Mouse (Mus musculus) c-Kit-positive CD71-positive TER-119-positive erythroid progenitor cells, embryonic 14.5 days (primary cell): Measurements from ENCODE around the gene Hrasls5.

ENCODE experiments used
- DNase-seq: peaks from one replicate; pipeline ENCODE4 v3.0.0-alpha.2; 2013; ENCODE audit warnings: low spot score

The Hrasls5 gene

DNA sequence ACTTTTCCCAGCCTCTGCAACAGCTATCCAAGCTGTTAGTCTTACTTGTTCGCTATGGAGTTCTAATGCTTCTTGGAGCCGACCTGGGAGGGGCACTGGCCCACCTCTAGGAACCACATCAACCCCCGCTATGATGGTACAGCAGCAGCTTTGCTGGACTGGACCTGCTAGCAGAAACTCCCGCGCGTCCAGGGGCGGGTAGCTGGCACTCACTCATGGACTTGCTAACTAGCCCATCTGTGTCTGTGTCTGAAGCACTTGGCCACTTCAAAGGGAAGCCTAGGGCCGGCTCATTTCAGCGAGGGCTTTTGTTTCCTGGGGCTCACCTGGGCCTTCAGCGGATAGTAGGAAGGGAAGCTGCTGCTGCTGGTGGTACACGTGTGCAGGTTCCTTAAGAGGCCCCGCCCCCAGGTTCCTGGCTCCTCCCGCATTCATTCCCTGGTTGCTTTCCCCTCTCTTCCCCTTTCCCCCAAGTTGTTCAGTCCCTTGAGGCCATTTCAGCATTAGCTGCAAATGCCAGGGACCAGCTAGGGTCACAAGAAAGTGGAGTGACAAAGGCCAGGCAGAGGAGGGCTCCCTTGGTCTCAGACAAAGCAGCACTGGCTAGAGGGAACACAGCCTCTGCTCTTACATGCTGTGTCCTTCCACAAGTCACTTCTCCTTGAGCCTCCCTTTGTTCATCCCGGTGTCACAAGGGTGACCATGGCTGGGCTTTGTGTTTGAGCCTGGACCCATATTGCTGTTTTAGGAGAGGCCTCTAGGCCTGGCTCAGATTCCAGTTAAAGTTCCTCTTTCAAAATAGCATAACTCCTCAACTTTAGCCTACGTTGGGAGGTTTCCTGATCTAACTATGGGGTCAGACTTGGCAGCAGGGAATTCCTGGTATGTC, 5.3 kb upstream of the Hrasls5 start, which contains the start of gene Lgals12:
Gene Lgals12, minus strand, starts transcription at position 393 of the 889 bp plus-strand sequence.
- no peak for DNase-seq

DNA sequence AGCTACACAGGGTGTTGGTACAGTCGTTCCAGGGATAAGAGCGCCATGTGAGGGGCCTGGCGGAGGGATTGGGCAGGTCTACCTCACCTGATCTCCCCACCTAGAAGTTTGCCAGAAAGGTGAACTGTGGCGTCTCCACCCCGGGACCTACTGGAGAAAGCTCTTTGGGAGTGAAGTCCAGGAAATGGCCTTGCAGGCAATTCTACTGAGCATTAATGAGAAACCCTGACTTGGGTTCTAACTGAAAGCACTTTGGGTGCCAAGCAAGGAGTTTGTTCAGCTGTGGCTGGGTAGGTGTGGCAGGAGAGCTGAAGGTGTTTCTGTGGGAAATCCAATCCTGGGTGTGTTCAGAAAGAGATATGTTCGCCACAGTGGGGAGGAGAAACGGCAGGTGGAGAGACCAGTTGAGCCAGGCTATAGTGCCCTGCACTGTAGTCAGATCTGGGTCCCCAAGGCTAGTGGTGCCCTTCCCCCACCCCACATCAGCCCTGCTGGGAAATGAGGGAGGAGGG, 4.6 kb upstream of the Hrasls5 start:
- no peak for DNase-seq

DNA sequence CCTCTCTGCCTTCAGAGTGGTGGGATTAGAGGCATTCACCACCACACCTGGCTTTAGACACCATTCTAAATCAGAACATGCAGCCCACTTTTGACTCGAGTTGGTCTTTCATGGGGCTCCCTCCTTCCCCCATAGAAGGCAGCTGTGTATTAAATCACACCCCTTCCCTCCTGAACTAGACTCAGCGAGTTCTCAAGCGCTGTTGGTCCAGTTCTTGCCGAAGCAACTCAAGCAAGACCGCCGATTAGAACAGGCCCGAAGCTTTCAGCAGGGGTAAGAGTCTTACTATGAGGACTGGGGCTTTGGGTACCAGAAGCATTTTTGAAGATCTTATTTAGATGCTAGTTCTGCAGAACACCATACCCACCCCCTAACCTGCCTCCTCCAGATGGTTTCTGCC, 810 bp downstream of the Hrasls5 start:
- no peak for DNase-seq

DNA sequence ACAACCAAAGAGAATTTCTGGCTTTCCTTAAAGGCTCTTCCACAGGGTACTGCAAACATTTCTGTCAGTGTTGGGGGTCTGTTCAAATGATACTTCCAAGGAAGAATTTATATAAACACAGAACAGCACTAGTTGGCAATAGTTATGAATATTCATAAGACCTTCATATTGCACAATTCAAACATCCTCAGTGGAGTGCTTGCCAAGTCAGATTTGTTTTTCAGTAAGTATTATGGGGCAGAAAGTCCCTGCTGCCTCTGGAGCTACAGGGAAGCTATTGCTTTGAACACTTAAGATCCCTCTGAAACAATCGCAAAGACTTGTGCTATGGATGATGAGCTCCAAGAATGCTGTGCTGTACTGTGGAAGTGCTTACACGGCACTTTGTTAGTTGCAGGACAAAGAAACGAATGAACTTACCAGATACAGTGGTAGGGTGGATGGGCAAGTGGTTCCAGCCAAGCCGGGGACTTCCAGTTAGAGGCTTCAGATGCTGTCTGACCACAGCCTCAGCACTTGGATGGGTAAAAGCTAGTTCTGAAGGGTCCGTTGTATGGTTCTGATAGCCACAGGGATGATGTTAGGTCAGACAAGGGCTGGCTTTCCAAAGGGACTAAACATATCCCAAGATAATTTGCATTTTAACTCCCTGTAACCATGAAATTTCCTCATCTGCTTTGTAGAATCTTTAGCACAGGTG, 4.0 kb downstream of the Hrasls5 start:
- DNase-seq = no peak

DNA sequence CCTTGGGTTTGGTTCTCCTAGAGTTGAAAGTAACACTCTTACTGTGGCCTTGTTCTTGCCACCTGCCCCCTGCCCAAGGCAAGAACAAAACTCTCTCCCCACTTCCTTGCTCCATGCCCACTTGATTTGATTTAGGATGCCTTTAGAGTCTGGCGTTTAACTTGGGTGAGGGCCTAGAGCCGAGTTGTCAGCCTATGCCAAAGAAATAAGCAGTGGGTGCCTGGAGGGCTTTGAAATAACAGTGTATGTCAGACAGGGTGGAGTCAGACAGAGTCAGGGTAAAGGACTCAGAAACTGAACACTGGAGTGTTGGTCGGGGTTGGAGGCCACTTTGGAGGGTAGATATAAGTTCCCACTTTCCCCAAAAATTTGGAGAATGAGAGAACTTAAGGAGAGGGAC, 4.7 kb downstream of the Hrasls5 start:
- no peak for DNase-seq

DNA sequence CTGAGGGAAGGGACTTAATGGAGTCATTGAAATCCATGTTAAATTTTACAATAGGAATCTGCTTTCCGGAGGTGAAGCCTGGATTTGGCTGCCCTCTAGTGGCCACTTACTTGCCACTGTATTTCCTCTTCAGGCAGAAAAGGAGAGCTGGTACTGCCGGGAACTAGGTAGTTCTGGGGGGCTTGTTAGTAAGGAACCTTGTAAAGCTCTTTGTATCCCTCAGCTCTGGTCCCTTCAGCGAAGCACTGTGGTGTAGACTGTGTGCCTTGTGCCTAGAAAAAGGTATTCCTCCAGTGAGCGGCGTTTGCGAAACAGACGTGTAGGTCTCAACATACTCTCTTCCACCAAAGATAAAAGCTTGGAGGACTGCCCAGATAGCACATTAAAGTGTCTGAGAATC, 5.4 kb downstream of the Hrasls5 start:
- DNase-seq = peak; percentile 55

DNA sequence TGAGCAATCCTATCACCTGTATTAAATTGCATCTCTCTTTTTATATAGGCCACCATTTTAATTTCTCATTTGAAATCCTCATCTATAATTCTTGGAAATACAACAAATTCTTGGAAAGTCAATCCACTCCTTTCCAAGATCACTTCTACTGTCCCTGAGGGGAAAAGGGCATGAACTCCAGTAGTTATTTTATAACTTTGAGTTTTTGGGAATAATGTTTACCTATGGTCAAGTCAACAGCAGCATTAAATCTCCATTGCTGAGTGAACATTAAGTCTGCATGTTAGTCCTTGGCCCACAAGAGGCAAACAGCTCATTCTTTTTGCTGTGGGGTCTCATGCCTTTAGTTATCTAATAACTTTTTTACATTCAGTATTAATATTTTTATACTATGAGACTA, 20.7 kb downstream of the Hrasls5 start:
- no peak for DNase-seq

DNA sequence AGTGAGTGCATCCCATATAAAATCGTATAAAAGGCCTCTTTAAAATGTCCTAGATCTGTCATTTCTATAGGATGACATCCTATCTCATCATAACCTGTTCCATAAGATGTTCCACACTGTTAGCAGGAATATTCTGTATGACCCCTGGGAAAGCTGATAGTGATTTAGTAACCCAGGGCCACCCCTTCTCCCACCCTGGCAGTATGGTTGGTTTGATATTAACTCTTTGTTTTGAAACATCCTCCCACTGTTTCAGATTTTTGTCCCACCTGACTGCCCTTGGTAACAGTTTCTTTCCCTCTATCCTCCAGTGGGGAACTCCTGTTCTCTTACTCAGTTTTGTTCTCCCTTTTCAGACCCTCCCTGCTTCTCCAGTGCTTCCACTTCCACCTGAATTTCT, 21.4 kb downstream of the Hrasls5 start:
- no peak for DNase-seq

DNA sequence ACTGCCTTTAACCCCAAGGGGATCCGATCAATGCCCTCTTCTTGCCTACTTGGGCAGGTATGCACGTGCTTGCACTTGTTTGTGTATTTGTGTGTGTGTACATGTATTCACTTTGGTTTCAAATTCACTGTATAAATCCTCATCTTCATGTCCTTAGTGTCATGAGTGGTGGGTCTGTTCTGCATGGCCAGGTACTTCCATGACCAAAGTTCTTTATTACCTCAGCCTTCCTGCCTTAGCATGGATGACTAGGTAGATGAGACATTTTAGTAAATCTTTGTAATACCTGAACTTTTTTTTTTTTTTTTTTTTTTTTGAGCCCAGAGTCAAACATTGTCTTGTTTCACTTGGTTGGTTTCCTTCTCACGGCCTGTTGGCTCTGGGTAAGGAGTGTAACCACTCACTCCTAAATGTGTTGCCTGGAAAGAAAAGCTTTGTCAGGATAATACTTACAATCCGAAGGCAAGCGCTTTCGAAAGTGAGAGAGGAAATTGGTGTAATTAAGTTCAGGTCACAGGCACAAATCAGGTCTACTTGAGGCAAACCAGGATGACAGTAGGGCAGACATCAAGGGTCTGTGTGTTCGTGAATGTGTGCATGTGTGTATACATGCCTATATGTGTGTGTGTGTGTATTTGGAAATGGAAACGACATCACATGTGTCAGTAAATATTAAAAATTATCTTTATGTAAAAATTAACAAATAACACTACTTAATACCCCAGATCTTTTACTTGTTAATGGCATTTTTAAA, 36.7 kb downstream of the Hrasls5 start:
- DNase-seq = no peak

DNA sequence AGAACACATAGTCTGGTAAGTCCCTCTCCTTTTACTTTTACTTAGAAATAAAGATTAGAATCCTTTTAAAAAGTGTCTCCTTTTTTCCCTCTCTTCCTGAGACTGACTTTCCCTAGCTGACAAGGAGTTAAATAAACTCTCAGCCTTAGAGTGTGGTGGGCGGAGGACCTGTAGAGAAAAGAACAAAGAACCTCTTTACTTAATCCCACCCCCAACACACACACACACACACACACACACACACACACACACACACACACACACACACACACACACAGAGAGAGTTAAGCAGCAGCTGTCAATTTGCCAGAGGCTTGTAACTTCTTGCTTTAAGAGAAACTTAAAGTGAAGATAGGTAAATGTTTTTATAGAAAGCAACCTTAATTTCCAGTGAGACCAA, 59.7 kb downstream of the Hrasls5 start:
- DNase-seq = no peak

DNA sequence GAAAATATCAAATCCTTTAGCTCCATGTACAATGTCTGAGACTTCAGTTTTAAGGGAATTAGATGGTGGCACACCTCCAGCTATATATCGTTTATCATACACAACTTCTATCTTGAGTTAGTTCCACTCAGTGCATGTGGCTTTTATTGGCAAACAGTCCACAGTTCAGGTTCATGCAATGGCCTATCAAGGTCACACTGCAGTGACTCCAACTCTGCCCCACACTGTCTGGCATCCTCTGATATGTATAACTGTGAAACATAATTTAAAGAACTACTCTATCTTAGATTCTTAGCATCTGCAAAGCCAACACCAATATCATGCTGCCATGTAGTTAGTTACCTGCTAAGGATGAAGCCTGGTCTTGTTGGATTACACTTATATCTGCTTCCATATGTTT, 75.6 kb downstream of the Hrasls5 start:
- DNase-seq = no peak
